Mouse (Mus musculus): ENCODE results near the gene Mbnl2.

Gene Mbnl2

DNA sequence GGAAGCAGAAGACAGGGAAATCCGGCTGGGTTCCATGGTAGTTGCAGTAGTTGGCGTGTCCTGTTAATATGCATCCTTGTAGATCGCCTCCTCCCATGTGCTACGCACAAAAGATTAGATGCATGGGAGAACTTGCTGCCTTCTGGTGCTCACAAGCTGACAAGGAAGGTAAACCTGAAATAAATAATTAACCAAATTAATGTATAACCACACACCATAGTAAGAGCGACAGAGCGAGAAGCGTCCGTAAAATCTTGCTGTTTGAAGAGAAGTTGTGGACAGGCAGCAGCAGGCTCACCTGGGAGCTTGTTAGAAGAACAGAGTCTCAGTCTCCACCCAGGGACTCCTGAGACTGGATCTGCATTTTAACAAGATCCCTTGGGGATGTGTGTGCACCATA is 4.4 kb upstream of the Mbnl2 start:
- in situ Hi-C loops (cut with MboI, MseI): loop anchor here in 1 of 2 experiments (5.0 kb wide), 1 partner anchor 201 kb away; no protein-coding TSS in a partner anchor

DNA sequence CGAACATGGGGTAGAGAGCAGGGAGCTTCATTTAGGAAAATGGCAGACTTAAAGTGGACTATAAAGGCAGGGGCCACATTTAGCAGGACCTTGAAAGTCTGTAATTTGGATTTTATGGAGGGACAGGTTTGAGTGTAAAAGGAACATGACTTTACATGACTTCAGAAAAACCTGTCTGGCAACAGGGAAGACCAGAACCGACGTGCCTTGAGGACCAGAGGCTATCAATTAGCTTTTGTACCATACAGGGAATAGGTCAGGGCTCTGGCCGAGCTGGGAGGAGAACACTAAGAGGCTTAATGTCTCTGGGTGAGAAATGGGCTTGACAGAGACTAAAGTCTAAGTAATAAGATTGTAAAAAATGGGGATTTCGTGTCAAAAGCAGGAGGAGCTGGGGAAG is 1.7 kb upstream of the Mbnl2 start:
- in situ Hi-C loops (cut with MboI, MseI): loop anchor here in 1 of 2 experiments (5.0 kb wide), 1 partner anchor 199 kb away; no protein-coding TSS in a partner anchor

GRCm38 (mm10) chr14:120274746-120275145 is 723 bp upstream of the Mbnl2 start:
- in situ Hi-C loops (cut with MboI, MseI): loop anchor here (5.0 to 25.0 kb wide), 2 partner anchors 198 to 1337 kb away; partner anchors contain the start of genes Dnajc3 (in 1 of the 2) and Dzip1 (in 1 of the 2)

GRCm38 (mm10) chr14:120276343-120277080 is 1.0 kb downstream of the Mbnl2 start:
- in situ Hi-C loops (cut with MboI, MseI): loop anchor here in 1 of 2 experiments (25.0 kb wide), 1 partner anchor 1339 kb away; the partner anchor contains the start of genes Dnajc3 and Dzip1

GRCm38 (mm10) chr14:120277081-120277656 is 1.7 kb downstream of the Mbnl2 start:
- in situ Hi-C loops (cut with MboI, MseI): loop anchor here in 1 of 2 experiments (25.0 kb wide), 1 partner anchor 1340 kb away; the partner anchor contains the start of genes Dnajc3 and Dzip1

DNA sequence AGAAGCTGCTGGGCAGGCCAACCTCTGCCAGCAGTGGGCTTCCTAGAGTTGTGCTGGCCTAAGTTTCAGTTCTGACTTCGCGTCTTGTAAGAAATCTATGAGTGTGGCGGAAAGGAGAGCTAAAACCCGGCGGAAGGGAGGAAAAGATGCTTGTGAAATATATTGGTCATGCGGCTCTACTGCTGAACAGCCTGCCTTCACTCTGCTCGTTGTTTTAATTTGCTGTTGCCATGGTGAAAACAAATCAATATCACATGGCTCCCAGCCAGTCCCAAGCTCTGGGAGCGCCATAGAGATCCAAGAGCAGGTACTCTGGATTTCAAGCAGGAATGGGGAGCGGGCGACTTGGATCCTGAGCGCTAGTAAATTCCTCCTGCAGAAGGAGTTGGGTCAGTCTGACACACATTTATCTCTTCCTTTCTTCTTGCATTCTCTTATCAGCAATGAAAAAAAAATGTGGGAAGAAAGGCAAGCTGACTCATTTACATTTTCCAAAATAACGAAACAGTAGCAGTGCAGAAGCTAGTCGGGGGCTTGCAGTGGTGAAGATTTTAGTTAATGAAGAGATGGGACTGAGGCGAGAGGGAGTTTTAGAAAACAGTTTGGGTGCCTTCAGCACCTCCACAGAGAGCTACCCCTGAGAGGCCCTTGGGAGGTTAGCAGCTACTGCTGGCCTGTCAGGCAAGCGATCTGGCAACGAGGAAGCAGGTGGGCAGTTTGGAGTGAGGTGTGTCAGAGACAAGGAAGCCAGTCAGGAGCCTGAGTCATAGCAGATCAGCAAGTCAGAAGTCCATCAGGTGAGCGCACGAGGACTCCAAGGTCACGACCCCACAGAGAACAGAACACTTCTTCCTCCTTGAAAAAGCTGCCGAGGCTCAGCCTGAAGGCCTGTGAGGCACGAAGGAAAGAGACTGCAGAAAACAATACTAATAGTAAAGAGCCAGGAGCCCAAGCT is 3.1 kb downstream of the Mbnl2 start:
- in situ Hi-C loops (cut with MboI, MseI): loop anchor here in 1 of 2 experiments (25.0 kb wide), 1 partner anchor 1341 kb away; the partner anchor contains the start of genes Dnajc3 and Dzip1

- in situ Hi-C loops (cut with MboI, MseI): loop anchor here in 1 of 2 experiments (25.0 kb wide), 1 partner anchor 1343 kb away; the partner anchor contains the start of genes Dnajc3 and Dzip1
These were observed 4.7 kb downstream of the Mbnl2 start for GRCm38 (mm10) chr14:120280136-120280535.

DNA sequence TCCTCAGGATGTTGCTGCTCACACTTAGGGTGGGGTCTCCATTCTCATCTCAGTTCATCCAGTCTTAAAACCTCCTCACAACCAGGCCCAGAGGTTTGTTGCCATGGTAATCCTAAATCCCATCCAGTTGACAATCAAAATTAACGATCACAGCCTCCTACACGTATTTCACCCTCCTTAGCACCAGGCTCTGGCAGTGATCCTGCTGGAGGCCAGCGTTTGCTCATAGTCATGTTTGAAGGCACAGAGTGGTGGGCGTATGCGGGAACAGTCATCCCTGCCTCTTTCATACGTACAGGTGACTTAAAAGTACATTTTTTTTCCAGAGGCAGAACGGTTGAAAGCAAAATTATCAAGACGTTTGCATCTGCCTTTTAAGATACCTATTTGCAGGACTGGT is 8.3 kb downstream of the Mbnl2 start:
- in situ Hi-C loops (cut with MboI, MseI): loop anchor here in 1 of 2 experiments (25.0 kb wide), 1 partner anchor 1346 kb away; the partner anchor contains the start of genes Dnajc3 and Dzip1

GRCm38 (mm10) chr14:120284504-120284903 is 9.0 kb downstream of the Mbnl2 start:
- in situ Hi-C loops (cut with MboI, MseI): loop anchor here in 1 of 2 experiments (25.0 kb wide), 1 partner anchor 1347 kb away; the partner anchor contains the start of genes Dnajc3 and Dzip1

DNA sequence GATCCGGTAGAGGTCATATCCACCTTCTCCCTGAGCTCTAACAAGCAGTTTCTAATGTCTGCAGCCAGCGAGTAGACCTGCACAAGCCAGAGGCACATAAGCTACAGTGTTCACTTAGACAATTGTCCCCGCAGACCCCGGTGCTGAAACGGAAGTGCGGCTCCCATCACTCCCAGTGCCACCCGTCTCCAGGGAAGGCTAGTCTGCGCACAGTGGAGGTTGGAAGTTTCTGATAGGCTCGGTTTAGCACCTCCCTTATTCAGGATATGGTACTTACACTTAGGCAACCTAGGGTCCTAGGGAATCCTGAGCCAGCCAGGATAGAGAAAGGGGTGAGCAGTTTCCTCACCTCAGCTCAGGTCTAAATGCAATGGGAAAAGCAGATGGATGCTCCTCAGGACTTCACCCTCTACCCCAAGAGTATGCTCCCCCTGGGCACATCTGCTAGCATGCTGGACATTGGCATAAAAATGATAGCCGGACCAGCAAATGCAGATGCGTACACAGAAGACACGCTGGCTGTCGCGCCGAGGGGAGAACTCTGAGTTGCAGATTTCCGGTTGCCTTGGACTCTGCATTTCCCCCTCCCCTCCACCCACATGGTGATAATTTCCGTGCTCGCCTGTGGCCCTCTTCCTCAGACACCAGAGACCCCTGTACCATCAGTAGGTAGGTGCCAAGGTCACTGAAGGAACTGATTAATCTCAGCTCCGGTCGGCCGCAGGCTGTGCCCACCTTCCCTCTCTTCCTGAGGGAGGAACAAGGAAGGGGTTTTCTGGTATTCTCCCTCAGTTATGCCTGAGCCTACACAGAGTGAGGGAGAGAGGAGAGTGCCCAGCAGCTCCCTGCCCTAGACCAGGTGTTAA is 11.9 kb downstream of the Mbnl2 start:
- in situ Hi-C loops (cut with MboI, MseI): loop anchor here in 1 of 2 experiments (25.0 kb wide), 1 partner anchor 1350 kb away; the partner anchor contains the start of genes Dnajc3 and Dzip1

GRCm38 (mm10) chr14:120287987-120288275 is 12.5 kb downstream of the Mbnl2 start:
- in situ Hi-C loops (cut with MboI, MseI): loop anchor here in 1 of 2 experiments (25.0 kb wide), 1 partner anchor 1351 kb away; the partner anchor contains the start of genes Dnajc3 and Dzip1

DNA sequence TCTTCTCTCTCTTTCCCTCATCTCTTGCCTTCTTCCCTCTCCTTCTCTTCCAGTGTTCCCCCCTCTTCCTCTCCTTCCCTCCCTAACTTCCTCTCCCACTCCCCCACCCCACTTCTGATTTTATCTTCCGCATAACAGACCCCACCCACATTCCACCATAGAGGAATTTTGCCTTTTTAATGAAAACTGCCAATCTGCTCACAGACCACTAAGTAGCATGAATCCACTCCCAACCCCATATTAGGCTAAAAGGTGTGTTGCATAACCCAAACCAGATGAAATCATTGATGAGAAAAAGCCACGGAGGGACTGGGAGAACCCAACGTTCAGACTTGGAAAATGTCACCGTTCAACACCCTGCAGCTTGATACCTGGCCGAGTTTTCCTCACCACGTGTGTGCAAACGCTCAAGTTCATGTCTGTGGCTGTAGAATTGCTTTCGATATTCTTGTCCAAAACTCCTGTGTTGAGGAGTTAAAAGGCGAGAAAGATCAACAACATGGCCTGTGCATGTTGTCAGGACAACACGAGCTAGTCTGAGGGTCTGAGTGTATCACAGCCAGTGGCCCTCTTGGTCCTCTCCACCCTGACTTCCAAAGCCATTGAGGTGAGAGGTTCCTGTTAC is 13.0 kb downstream of the Mbnl2 start:
- in situ Hi-C loops (cut with MboI, MseI): loop anchor here in 1 of 2 experiments (25.0 kb wide), 1 partner anchor 1351 kb away; the partner anchor contains the start of genes Dnajc3 and Dzip1

DNA sequence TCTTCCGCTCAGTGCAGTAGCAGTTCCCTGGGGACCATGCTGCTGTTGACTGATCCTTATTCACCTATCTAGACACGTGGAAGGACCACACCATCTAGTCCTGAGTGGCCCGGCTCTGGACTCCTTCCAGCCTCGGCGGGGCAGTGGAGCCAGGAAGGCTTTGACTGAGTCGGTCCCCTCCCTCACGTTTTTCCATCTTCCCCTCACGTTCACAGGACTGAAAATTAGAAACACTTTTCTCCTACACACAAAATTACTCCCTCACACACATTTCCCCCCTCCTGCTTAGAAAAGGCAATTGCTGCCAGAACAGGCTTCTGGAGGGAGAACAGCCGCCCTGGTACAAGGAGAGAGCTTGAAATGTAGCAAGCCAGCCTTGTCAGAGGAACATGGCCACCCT is 13.6 kb downstream of the Mbnl2 start:
- in situ Hi-C loops (cut with MboI, MseI): loop anchor here in 1 of 2 experiments (25.0 kb wide), 1 partner anchor 1352 kb away; the partner anchor contains the start of genes Dnajc3 and Dzip1

GRCm38 (mm10) chr14:120289528-120289927 is 14.1 kb downstream of the Mbnl2 start:
- in situ Hi-C loops (cut with MboI, MseI): loop anchor here in 1 of 2 experiments (25.0 kb wide), 1 partner anchor 1352 kb away; the partner anchor contains the start of genes Dnajc3 and Dzip1

DNA sequence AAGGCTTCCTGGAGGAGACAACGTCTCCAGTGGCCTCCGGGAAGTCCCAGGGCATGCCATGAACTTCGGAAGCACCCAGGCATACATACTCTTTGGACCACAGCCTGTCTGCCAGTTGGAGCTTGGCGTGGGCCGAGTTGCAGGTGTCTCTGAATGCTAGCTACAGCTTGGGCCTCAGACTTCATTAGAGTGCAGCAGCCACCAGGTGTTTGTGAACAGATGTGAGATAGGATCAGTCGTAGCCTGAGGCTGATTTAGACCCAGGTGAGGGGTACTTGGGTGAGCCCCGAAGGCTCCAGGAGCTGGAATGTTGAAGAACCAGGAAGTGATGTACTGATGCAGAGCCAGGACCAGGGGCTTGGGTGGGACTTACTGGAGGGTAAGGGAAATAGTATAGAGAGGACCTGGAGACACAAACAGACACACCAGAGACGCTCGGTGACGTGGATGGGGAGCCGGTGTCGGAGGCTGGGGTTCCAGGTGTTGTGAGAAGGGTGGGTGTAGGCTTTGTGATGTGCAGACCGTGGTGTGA is 15.8 kb downstream of the Mbnl2 start:
- in situ Hi-C loops (cut with MboI, MseI): loop anchor here in 1 of 2 experiments (25.0 kb wide), 1 partner anchor 1354 kb away; the partner anchor contains the start of genes Dnajc3 and Dzip1

DNA sequence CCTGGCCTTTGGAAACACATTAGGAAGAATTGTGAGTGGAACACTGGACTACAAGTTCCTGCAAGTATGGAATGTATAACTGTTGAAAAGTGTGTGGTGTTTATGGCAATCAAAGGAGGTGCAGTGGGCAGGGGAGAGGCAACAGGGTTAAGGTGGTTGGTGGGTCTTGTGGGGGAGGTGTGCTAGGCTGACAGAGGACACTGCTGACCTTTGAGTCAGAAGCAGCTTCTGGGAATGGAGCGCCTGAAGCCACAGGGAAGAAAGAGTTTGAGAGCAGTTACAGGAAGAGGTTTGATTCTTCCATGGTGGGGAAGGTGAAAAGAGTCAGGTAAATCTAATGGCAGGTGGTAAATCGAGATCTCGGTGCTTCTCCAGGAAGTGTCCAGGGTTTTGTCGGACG is 16.7 kb downstream of the Mbnl2 start:
- in situ Hi-C loops (cut with MboI, MseI): loop anchor here in 1 of 2 experiments (25.0 kb wide), 1 partner anchor 1355 kb away; the partner anchor contains the start of genes Dnajc3 and Dzip1

GRCm38 (mm10) chr14:120292617-120293195 is 17.2 kb downstream of the Mbnl2 start:
- in situ Hi-C loops (cut with MboI, MseI): loop anchor here in 1 of 2 experiments (25.0 kb wide), 1 partner anchor 1355 kb away; the partner anchor contains the start of genes Dnajc3 and Dzip1

DNA sequence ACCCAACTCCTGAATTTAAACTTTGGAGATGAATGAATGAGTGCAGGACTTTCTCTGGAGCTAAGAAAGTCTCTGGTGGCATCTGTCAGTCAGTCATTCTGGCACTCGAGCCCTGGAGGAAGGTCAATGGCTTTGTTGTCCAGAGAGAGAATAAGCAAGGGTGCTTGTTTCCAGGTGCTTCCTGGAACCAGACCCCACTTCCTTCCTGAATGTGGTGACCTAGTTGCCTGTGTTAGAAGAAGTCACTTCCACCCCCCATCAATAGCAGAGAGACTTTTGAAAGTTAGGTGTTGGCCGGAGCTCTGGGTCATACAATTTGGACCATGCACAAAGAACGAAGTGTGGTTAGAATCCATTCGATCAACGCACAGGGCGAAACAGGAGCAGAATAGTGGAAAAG is 19.0 kb downstream of the Mbnl2 start:
- in situ Hi-C loops (cut with MboI, MseI): loop anchor here in 1 of 2 experiments (25.0 kb wide), 1 partner anchor 1357 kb away; the partner anchor contains the start of genes Dnajc3 and Dzip1

Data from T-helper 17 cell (primary cell).